Mouse (Mus musculus) 416B (cell line): Measurements from ENCODE around the gene Gm21969.

Experiments used
- DNase-seq: peaks from one replicate; pipeline ENCODE4 v3.0.0; 2011; ENCODE audit warnings: low read depth

Gm21969 gene

GRCm38 (mm10) chr4:139661897-139662296, 58.9 kb downstream of the Gm21969 start:
- no peak for DNase-seq

- no peak for DNase-seq
Observed at GRCm38 (mm10) chr4:139667632-139668031, 64.6 kb downstream of the Gm21969 start.

- peak; percentile 74 for DNase-seq
Observed at GRCm38 (mm10) chr4:139669847-139670246, 66.9 kb downstream of the Gm21969 start.

GRCm38 (mm10) chr4:139675696-139676095, 72.7 kb downstream of the Gm21969 start:
- no peak for DNase-seq

- peak; percentile 51 for DNase-seq
Observed at GRCm38 (mm10) chr4:139683728-139684638, 81.0 kb downstream of the Gm21969 start.

- peak; percentile 57 for DNase-seq
Observed at GRCm38 (mm10) chr4:139684639-139685017, 81.6 kb downstream of the Gm21969 start.

- DNase-seq: no peak
Observed at GRCm38 (mm10) chr4:139688058-139688457, 85.1 kb downstream of the Gm21969 start.

- DNase-seq: peak; percentile 79
Observed at GRCm38 (mm10) chr4:139689627-139690269, 86.8 kb downstream of the Gm21969 start.

GRCm38 (mm10) chr4:139693315-139693714, 90.3 kb downstream of the Gm21969 start:
- DNase-seq: no peak

GRCm38 (mm10) chr4:139697755-139698154, 94.8 kb downstream of the Gm21969 start:
- no peak for DNase-seq

- DNase-seq: no peak
Observed at GRCm38 (mm10) chr4:139698602-139699001, 95.6 kb downstream of the Gm21969 start.

- no peak for DNase-seq
Observed at GRCm38 (mm10) chr4:139702914-139703313, 99.9 kb downstream of the Gm21969 start.

- DNase-seq: peak; percentile 18
Observed at GRCm38 (mm10) chr4:139703468-139703867, 100.5 kb downstream of the Gm21969 start.

- no peak for DNase-seq
Observed at GRCm38 (mm10) chr4:139705986-139706385, 103.0 kb downstream of the Gm21969 start.

- no peak for DNase-seq
Observed at GRCm38 (mm10) chr4:139710467-139711334, 107.7 kb downstream of the Gm21969 start.
